Mouse (Mus musculus) hematopoietic stem cell, adult 5-6 weeks (primary cell): ENCODE measurements around the gene Dtymk. TPM values are rescaled to one million over a fixed set of nuclear protein-coding genes. Genes with fewer than 3 reads are reported as not detected.
"Not testable (repeated sequence)": the region's sequence is repeated elsewhere in the genome, so short reads cannot be mapped to it uniquely, and the experiment has no call there.

Experiments used
- ATAC-seq, 2 experiments: fragments of 125-278 bp in 1 of 2; replicated peaks in 1 of 2; 2 replicates each; pipeline ENCODE4 v1.8.0; 2016 to 2017; ENCODE audit warnings: inconsistent platforms in 2 of 2, mild to moderate bottlenecking in 2 of 2, moderate number of reproducible peaks in 2 of 2, low read depth in 1 of 2, moderate TSS enrichment in 1 of 2; ENCODE audit not compliant: low FRiP score in 2 of 2, poor library complexity in 2 of 2, severe bottlenecking in 2 of 2, insufficient read depth in 1 of 2, low TSS enrichment in 1 of 2
- total RNA-seq: library from RNA; stranded (forward); fragments of 172-1452, 232-1000 nt; gene quantifications from 2 replicates; pipeline ENCODE4 v1.2.3, GENCODE M21; 2017

The Dtymk gene
- total RNA-seq, 1 experiment from 2014 or later = 184 TPM

GRCm38 (mm10) chr1:93811495-93812039, 9.8 kb upstream of the Dtymk start:
- ATAC-seq = no peak

GRCm38 (mm10) chr1:93810011-93810410, 8.3 kb upstream of the Dtymk start:
- ATAC-seq = no peak

GRCm38 (mm10) chr1:93808871-93809270, 7.1 kb upstream of the Dtymk start:
- no peak for ATAC-seq

- no peak for ATAC-seq
Observed at GRCm38 (mm10) chr1:93805221-93805951, 3.7 kb upstream of the Dtymk start.

GRCm38 (mm10) chr1:93804818-93805217, 3.1 kb upstream of the Dtymk start:
- no peak for ATAC-seq

- peak; percentile 70 to 80 for ATAC-seq
Observed at GRCm38 (mm10) chr1:93803556-93804507, 2.1 kb upstream of the Dtymk start, which contains the start of gene Ing5. TSS of gene Ing5 (plus strand) at chr1:93803965.

- no peak for ATAC-seq
Observed at GRCm38 (mm10) chr1:93802771-93803170, 1.0 kb upstream of the Dtymk start.

- ATAC-seq = no peak
Observed at GRCm38 (mm10) chr1:93800670-93801503, 847 bp downstream of the Dtymk start.

GRCm38 (mm10) chr1:93795886-93796285, 5.8 kb downstream of the Dtymk start:
- ATAC-seq = no peak

GRCm38 (mm10) chr1:93794526-93794925, 7.2 kb downstream of the Dtymk start:
- ATAC-seq = no peak

GRCm38 (mm10) chr1:93786912-93787311, 14.8 kb downstream of the Dtymk start:
- ATAC-seq = no peak

- ATAC-seq = no peak
Observed at GRCm38 (mm10) chr1:93776686-93777085, 25.0 kb downstream of the Dtymk start.

- no peak for ATAC-seq
Observed at GRCm38 (mm10) chr1:93769901-93770300, 31.8 kb downstream of the Dtymk start.

GRCm38 (mm10) chr1:93767600-93767999, 34.1 kb downstream of the Dtymk start:
- ATAC-seq = no peak

GRCm38 (mm10) chr1:93764871-93765591, 36.7 kb downstream of the Dtymk start:
- peak in 1 of 2 experiments; percentile 10; a peak in 1 of 4 replicates for ATAC-seq

GRCm38 (mm10) chr1:93763531-93763930, 38.2 kb downstream of the Dtymk start:
- not testable (repeated sequence) for ATAC-seq

GRCm38 (mm10) chr1:93760076-93760475, 41.7 kb downstream of the Dtymk start:
- no peak for ATAC-seq
